Mouse (Mus musculus) frontal cortex, postnatal 14 days (tissue): ENCODE data around the gene Dxo.
"Not testable (repeated sequence)": the region's sequence is repeated elsewhere in the genome, so short reads cannot be mapped to it uniquely, and the experiment has no call there.

Experiments
- DNase-seq, 2 experiments: peaks; one replicate each; pipeline ENCODE4 v3.0.0; 2022; ENCODE audit warnings: low spot score in 2 of 2

Dxo gene

GRCm38 (mm10) chr17:34830776-34831175 lies 6.0 kb upstream of the Dxo start:
- not testable (repeated sequence) for DNase-seq

- DNase-seq: no peak
Observed at GRCm38 (mm10) chr17:34836155-34836855, 514 bp upstream of the Dxo start.

- DNase-seq: no peak
Observed at GRCm38 (mm10) chr17:34837464-34838324, 875 bp downstream of the Dxo start.

GRCm38 (mm10) chr17:34838785-34839184 lies 2.0 kb downstream of the Dxo start:
- no peak for DNase-seq

GRCm38 (mm10) chr17:34840736-34841307 lies 4.0 kb downstream of the Dxo start:
- no peak for DNase-seq

GRCm38 (mm10) chr17:34844884-34845283 lies 8.1 kb downstream of the Dxo start:
- no peak for DNase-seq

GRCm38 (mm10) chr17:34847192-34847591 lies 10.4 kb downstream of the Dxo start:
- DNase-seq: no peak

GRCm38 (mm10) chr17:34847615-34848014 lies 10.8 kb downstream of the Dxo start:
- no peak for DNase-seq

- peak; percentile 96 to 97 for DNase-seq
Observed at GRCm38 (mm10) chr17:34849722-34850516, 13.1 kb downstream of the Dxo start, which contains the start of the genes Skiv2l and Nelfe. Gene Skiv2l, minus strand, starts transcription at chr17:34850210. Gene Nelfe, plus strand, starts transcription at chr17:34850391.

GRCm38 (mm10) chr17:34850517-34851125 lies 13.8 kb downstream of the Dxo start:
- no peak for DNase-seq

GRCm38 (mm10) chr17:34853511-34853910 lies 16.7 kb downstream of the Dxo start:
- no peak for DNase-seq

- no peak for DNase-seq
Observed at GRCm38 (mm10) chr17:34854761-34855160, 17.9 kb downstream of the Dxo start.

- no peak for DNase-seq
Observed at GRCm38 (mm10) chr17:34855825-34856224, 19.0 kb downstream of the Dxo start.

- no peak for DNase-seq
Observed at GRCm38 (mm10) chr17:34858670-34859069, 21.9 kb downstream of the Dxo start.

GRCm38 (mm10) chr17:34860514-34860913 lies 23.7 kb downstream of the Dxo start:
- DNase-seq: no peak

- DNase-seq: no peak
Observed at GRCm38 (mm10) chr17:34861704-34862415, 25.0 kb downstream of the Dxo start.

GRCm38 (mm10) chr17:34862416-34863081 lies 25.7 kb downstream of the Dxo start, which contains the start of gene Cfb:
Gene Cfb, minus strand, starts transcription at chr17:34862518.
- no peak for DNase-seq

GRCm38 (mm10) chr17:34865981-34866380 lies 29.2 kb downstream of the Dxo start:
- DNase-seq: no peak

- no peak for DNase-seq
Observed at GRCm38 (mm10) chr17:34874321-34874720, 37.5 kb downstream of the Dxo start.

GRCm38 (mm10) chr17:34879336-34879879 lies 42.6 kb downstream of the Dxo start, which contains the start of gene Zbtb12:
Gene Zbtb12, plus strand, starts transcription at chr17:34879483.
- no peak for DNase-seq
